Mouse (Mus musculus) myocyte (in vitro differentiated cells): Measurements from ENCODE around the gene Vill.

ENCODE experiments used
- E2F4 ChIP-seq: IDR thresholded peaks from one replicate; pipeline ENCODE4 v1.6.1; 2011; ENCODE audit warnings: mild to moderate bottlenecking, control low read depth, moderate library complexity; ENCODE audit not compliant: insufficient read depth
- MAX ChIP-seq: IDR thresholded peaks from one replicate; pipeline ENCODE4 v1.6.1; 2011; ENCODE audit warnings: low read depth, mild to moderate bottlenecking, control low read depth
- MYOD1 ChIP-seq, 3 experiments: IDR thresholded peaks; one replicate each; pipeline ENCODE4 v1.6.1; 2011; ENCODE audit warnings: control low read depth in 2 of 3, low read depth in 2 of 3, mild to moderate bottlenecking in 2 of 3, moderate library complexity in 1 of 3; ENCODE audit not compliant: insufficient read length in 2 of 3, control insufficient read depth in 1 of 3
- MYOG ChIP-seq, 3 experiments: IDR thresholded peaks; one replicate each; pipeline ENCODE4 v1.6.1; 2011; ENCODE audit warnings: control low read depth in 2 of 3, low read depth in 2 of 3, mild to moderate bottlenecking in 2 of 3; ENCODE audit not compliant: insufficient read length in 2 of 3, control insufficient read depth in 1 of 3, insufficient read depth in 1 of 3
- POLR2A ChIP-seq: IDR thresholded peaks from one replicate; pipeline ENCODE4 v1.6.1; 2011; ENCODE audit warnings: low read depth, mild to moderate bottlenecking, control low read depth, moderate library complexity; ENCODE audit not compliant: insufficient read length
- POLR2AphosphoS2 ChIP-seq: IDR thresholded peaks from one replicate; pipeline ENCODE4 v1.6.1; 2011; ENCODE audit warnings: low read depth, control low read depth; ENCODE audit not compliant: insufficient read length
- REST ChIP-seq: IDR thresholded peaks from one replicate; pipeline ENCODE4 v1.6.1; 2011; ENCODE audit warnings: mild to moderate bottlenecking, control low read depth, moderate library complexity; ENCODE audit not compliant: insufficient read depth, insufficient read length
- SRF ChIP-seq: IDR thresholded peaks from one replicate; pipeline ENCODE4 v1.6.1; 2011; ENCODE audit warnings: low read depth; ENCODE audit not compliant: control insufficient read depth, insufficient read length
- TCF12 ChIP-seq: IDR thresholded peaks from one replicate; pipeline ENCODE4 v1.6.1; 2011; ENCODE audit warnings: mild to moderate bottlenecking, control low read depth; ENCODE audit not compliant: poor library complexity, insufficient read depth, severe bottlenecking
- TCF3 ChIP-seq: IDR thresholded peaks from one replicate; pipeline ENCODE4 v1.6.1; 2011; ENCODE audit warnings: low read depth, control low read depth; ENCODE audit not compliant: insufficient read length
- USF1 ChIP-seq: IDR thresholded peaks from one replicate; pipeline ENCODE4 v1.6.1; 2011; ENCODE audit warnings: low read depth, mild to moderate bottlenecking, control low read depth, moderate library complexity

- TF ChIP-seq MAX (no peak), POLR2A (no peak), MYOG (IDR thresholded peaks at IDR 0.05; ENCODE audit: control insufficient read depth in 1 of 3, insufficient read depth in 1 of 3, insufficient read length in 2 of 3, low read depth in 2 of 3) (no peak), TCF12 (no peak), MYOD1 (IDR thresholded peaks at IDR 0.05; ENCODE audit: control insufficient read depth in 1 of 3, insufficient read length in 2 of 3, low read depth in 2 of 3) (no peak), USF1 (no peak), POLR2AphosphoS2 (no peak), SRF (no peak), TCF3 (no peak), E2F4 (no peak), REST (no peak)
Observed at GRCm38 (mm10) chr9:119080040-119080675, 27.6 kb downstream of the Vill start.
